Mouse (Mus musculus): ENCODE results near the gene Pou2f1.
A peak's percentile ranks its signal among the peaks of the same experiment; 100 is the strongest.

The Pou2f1 gene

GRCm38 (mm10) chr1:165840548-165841230 is 161.8 kb downstream of the Pou2f1 start:
- peak in 1 of 2 experiments; percentile 70 for DNase-seq

GRCm38 (mm10) chr1:165839201-165839600 is 163.3 kb downstream of the Pou2f1 start:
- no peak for DNase-seq

GRCm38 (mm10) chr1:165837546-165837945 is 164.9 kb downstream of the Pou2f1 start:
- no peak for DNase-seq

GRCm38 (mm10) chr1:165836461-165836860 is 166.0 kb downstream of the Pou2f1 start:
- no peak for DNase-seq

- no peak for DNase-seq
These were observed 167.9 kb downstream of the Pou2f1 start for GRCm38 (mm10) chr1:165834633-165834975.

GRCm38 (mm10) chr1:165833910-165834632 is 168.4 kb downstream of the Pou2f1 start:
- DNase-seq = no peak

- no peak for DNase-seq
These were observed 169.2 kb downstream of the Pou2f1 start for GRCm38 (mm10) chr1:165833244-165833643.

- no peak for DNase-seq
These were observed 172.6 kb downstream of the Pou2f1 start for GRCm38 (mm10) chr1:165829890-165830289.

- peak in 1 of 2 experiments; percentile 37 for DNase-seq
These were observed 173.9 kb downstream of the Pou2f1 start for GRCm38 (mm10) chr1:165828615-165829014.

- DNase-seq = peak; percentile 66 to 71
These were observed 174.3 kb downstream of the Pou2f1 start for GRCm38 (mm10) chr1:165828173-165828572.

GRCm38 (mm10) chr1:165822031-165822430 is 180.4 kb downstream of the Pou2f1 start:
- DNase-seq = no peak

- DNase-seq = no peak
These were observed 183.3 kb downstream of the Pou2f1 start for GRCm38 (mm10) chr1:165819147-165819546.

GRCm38 (mm10) chr1:165818145-165818860 is 184.2 kb downstream of the Pou2f1 start:
- no peak for DNase-seq

- no peak for DNase-seq
These were observed 185.2 kb downstream of the Pou2f1 start for GRCm38 (mm10) chr1:165817264-165817663.

GRCm38 (mm10) chr1:165816391-165816790 is 186.1 kb downstream of the Pou2f1 start:
- DNase-seq = peak; percentile 44 to 65
